Mouse (Mus musculus) mature B cell (primary cell): ENCODE measurements around the gene Kcng3.

Experiments
- in situ Hi-C: fragments of 300-500 bp; cut with MboI; formaldehyde crosslinking; loops from 2 replicates; pipeline ENCODE4 v1.14.3; 2019

The Kcng3 gene

GRCm38 (mm10) chr17:83630787-83631678 lies 662 bp downstream of the Kcng3 start:
- in situ Hi-C loops: loop anchor here (10.0 kb wide), 1 partner anchor 224 kb away; no protein-coding TSS in a partner anchor

DNA sequence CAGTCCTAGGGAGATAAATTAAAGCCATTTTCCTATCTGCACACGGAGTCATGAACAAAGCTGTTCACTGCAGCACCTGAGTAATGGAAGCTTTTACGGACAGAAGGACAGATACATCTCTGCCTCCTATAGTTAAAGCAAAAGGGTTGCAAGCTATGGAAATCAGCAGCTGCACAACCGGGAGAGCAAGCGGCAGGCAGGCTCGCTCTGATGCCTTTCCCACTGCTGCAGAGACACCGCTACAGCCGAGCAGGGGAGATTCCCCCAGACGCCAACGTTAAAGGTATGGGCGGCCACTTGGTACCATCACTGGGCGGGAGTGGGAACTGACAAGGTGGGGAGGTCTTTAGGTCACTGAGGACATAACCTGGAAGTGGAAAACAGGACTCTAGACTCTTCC lies 17.8 kb downstream of the Kcng3 start:
- in situ Hi-C loops: no loop called here

DNA sequence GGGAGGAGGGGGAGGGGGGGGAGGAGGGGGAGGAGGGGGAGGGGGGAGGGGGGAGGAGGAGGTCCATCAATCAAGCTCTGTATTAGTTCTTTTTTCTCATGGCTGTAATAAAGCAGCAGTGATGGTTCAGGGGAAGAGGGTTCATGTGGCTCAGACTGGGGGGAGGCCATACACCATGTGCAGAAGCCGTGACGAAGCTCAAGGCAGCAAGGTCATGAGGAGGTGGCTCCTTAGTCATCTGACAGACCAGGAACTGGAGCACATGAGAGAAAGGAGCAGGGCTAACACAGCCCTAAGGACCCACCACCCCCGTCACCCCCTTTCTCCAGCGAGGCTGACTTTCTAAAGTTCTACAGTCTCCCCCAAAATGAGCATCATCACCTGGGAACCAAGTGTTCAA lies 22.2 kb downstream of the Kcng3 start:
- in situ Hi-C loops: no loop called here

GRCm38 (mm10) chr17:83600976-83601375 lies 30.7 kb downstream of the Kcng3 start:
- in situ Hi-C loops: no loop called here

- in situ Hi-C loops: loop anchor here (25.0 kb wide), 1 partner anchor 559 kb away; no protein-coding TSS in a partner anchor
Observed at GRCm38 (mm10) chr17:83595966-83596365, 35.7 kb downstream of the Kcng3 start.

- in situ Hi-C loops: loop anchor here (25.0 kb wide), 1 partner anchor 557 kb away; no protein-coding TSS in a partner anchor
Observed at GRCm38 (mm10) chr17:83594526-83594925, 37.2 kb downstream of the Kcng3 start.

DNA sequence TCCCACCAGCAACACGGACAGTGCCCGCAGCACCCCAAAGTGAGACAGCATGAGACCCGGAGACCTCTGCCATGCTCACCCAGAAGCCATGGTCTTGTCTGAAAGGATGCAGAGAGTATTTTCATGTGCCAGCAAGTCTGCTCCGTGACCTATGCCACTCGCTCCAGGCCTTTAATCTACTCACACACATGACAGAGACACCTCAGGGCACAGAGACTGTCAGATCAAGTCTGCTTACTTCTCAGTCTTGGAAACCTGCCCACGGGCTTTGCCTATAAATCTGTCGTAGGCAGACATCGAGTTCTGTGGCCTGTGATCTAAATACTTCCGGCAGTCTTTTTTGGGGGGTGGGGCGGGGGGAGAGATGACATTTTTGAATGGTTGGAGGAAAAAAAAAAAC lies 38.3 kb downstream of the Kcng3 start:
- in situ Hi-C loops: loop anchor here (25.0 kb wide), 1 partner anchor 556 kb away; no protein-coding TSS in a partner anchor

GRCm38 (mm10) chr17:83588663-83589341 lies 42.9 kb downstream of the Kcng3 start:
- in situ Hi-C loops: loop anchor here (25.0 kb wide), 1 partner anchor 552 kb away; no protein-coding TSS in a partner anchor

GRCm38 (mm10) chr17:83587731-83588130 lies 44.0 kb downstream of the Kcng3 start:
- in situ Hi-C loops: loop anchor here (25.0 kb wide), 1 partner anchor 550 kb away; no protein-coding TSS in a partner anchor

- in situ Hi-C loops: loop anchor here (25.0 kb wide), 1 partner anchor 545 kb away; no protein-coding TSS in a partner anchor
Observed at GRCm38 (mm10) chr17:83582585-83582984, 49.1 kb downstream of the Kcng3 start.

- in situ Hi-C loops: loop anchor here (25.0 kb wide), 1 partner anchor 543 kb away; no protein-coding TSS in a partner anchor
Observed at GRCm38 (mm10) chr17:83580734-83581133, 51.0 kb downstream of the Kcng3 start.

DNA sequence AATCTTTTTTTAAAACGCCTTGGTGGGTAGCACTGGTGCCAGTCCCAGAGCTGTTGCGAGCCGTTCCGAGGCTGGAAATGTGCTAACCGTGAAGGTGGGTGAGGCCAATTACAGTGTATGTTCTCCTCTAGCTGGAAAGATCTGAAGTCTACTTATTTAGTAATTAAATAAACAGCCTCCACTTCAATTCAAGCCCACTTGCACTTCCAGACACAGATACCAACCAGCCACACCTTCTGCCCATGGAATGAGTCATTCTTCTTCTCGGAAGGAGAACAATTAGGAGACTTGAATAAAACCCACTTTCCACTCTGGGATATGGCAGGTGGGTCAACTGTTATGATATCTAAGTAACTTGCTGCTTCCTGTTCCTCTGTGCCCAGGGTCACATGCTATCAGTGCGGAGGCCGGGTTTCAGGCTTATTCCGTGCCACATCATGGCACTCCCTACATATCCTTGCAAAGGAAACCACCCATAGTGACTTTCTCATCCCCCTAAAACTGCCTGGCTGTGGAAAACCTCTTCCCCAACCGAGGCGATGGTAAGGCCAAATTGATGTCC lies 54.8 kb downstream of the Kcng3 start:
- in situ Hi-C loops: loop anchor here (25.0 kb wide), 1 partner anchor 540 kb away; no protein-coding TSS in a partner anchor

GRCm38 (mm10) chr17:83574615-83575014 lies 57.1 kb downstream of the Kcng3 start:
- in situ Hi-C loops: loop anchor here (25.0 kb wide), 1 partner anchor 537 kb away; no protein-coding TSS in a partner anchor

GRCm38 (mm10) chr17:83573128-83573527 lies 58.6 kb downstream of the Kcng3 start:
- in situ Hi-C loops: no loop called here

- in situ Hi-C loops: no loop called here
Observed at GRCm38 (mm10) chr17:83572366-83572765, 59.3 kb downstream of the Kcng3 start.

DNA sequence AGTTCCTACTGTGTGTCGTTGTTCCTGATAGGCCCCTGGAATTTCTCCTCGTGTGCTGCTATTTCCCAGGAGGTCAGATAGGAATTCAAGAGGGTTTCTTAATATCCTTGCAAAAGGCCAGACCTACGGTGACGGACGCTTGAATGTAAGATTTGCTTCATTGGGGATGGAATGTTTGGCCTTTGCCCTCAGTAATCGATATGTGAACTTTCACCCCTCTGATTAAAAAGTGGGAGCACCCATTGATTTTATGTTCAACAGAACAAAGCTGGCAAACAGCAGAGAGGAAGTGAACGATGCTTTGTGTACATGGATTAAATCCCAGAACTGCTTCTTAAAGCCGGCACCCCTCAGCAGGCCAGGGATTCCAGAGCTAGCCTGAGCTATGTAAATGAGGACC lies 64.3 kb downstream of the Kcng3 start:
- in situ Hi-C loops: no loop called here

GRCm38 (mm10) chr17:83565506-83565905 lies 66.2 kb downstream of the Kcng3 start:
- in situ Hi-C loops: no loop called here

DNA sequence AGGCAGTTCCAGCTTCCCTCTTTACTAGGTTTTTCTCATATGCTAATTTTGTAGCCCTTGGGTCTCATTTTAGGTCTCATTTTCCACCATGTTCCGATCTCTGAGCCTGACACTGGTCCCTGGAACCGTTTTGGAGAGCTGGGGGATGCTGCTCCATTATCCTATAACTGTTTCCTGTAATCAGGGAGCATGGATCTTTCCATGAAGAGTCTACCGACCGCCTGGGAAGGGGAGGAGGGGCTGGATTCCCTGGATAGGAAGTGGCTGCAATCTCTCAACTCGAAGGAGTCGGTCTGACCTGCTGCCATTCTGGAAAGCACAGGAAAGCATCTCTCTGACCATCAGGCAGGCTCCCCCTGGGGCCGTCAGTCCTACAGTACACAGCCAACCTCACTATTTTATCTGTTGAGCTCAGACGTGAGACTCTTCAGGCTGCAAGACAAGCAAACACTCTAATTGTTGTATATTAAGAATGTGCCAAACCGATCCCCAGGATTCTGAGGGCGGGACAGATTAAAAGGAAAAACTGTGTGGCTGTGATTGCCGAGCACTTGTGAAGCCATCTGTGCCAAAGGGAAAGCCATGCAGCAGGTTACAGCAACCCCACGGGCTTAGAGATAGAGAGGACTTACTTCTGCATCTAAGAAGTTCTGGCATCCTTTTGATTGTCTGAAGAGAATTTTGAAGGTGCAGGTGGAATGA lies 67.4 kb downstream of the Kcng3 start:
- in situ Hi-C loops: no loop called here

DNA sequence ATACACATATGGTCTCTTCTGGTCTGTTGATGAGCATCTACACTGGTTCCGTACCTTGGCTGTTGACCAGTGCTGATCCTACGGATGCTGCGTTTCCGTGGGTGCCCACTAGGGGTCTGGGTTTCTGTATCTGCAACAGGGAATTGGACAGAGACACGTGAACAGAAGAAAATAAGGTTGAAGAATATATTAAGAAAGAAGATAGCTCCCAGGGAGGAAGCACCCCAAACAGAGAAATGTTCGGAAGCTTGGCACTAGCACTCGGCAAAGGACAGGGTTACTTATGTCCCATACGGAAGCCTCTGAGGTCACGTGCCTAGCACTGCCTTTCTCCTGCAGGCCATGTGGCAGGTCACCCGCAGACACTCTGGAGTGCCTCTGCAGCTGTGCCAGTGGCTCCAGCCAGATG lies 68.0 kb downstream of the Kcng3 start:
- in situ Hi-C loops: no loop called here

- in situ Hi-C loops: no loop called here
Observed at GRCm38 (mm10) chr17:83562153-83563010, 69.3 kb downstream of the Kcng3 start.
